Mouse (Mus musculus): ENCODE data around the gene Magoh.
A peak's percentile ranks its signal among the peaks of the same experiment; 100 is the strongest.

Magoh gene

DNA sequence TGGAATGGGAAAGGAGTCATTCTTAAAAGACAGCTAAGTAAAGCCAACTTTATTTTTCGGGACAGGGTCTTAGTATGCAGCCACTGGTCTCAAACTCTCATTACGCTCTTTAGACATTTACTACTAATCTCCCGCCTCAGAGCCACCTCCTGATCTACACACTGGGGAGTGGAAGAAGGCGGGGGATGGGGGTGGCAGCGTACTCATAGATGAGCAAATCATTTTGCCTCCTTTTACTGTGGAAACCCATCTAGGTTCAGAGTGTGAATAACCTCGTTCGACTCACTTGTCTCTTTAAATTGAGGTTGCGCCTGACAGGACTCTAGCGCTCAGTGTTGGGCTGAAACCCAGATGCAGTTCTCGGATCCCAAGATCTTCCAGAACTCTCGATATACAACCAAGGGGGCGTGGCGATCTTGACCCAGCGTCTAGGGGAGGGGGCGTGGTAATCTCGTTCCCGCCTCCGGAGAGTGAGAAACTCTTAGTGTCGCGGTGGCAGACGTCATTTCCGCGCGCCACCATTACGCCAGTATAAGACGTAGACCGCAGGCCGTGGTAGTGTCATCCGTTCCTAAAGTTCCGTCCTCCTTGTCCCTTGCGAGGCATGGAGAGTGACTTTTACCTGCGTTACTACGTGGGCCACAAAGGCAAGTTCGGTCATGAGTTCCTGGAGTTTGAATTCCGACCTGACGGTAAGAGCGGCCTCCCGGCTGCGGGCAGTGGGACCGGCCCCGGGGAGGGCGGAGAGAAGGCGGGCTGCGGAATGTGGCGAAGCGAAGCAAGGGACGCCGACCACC lies at the start of gene Magoh:
Gene Magoh, plus strand, starts transcription at position 502 of the 797 bp plus-strand sequence.
- peak; percentile 94 for DNase-seq (ENCODE audit: low spot score)

DNA sequence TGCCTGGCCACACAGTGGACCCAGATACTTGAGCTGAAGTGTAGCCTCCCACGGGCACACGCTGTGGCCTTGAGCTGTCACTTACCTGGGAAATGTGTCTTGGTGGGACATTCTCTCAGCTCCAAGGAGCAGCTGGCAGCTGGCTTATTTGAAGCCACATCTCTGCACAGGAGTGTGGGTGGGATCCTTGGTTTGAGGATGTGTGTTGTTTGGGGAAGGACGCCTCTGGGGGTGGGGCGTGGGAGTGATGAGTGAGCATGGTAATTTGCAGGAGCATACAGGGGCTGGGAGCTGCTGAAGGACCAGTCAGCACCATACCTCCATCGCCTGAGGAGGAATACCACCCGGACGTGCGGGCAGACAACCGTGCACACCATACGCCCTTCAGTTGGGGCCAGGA lies 49.4 kb upstream of the Magoh start:
- DNase-seq (ENCODE audit: low spot score), result no peak

DNA sequence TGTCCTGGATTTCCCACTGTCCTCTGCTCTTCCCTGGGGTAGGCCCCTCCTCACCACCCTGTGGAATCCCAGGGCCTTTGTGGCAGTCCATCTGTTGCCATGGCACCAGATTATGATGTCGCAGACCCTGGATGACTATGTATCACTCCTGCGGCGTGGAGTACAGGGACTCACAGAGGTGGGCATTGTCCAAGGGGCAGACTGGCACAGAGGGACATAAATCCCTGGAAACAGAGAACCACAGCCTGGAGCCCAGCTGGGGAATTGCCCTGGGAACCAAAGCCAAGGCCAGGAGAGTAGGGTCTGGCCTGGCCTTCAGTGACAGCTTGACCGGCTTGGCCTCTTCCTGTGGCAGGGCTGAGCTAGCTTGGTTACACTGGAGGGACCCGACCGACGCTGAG lies 48.7 kb upstream of the Magoh start:
- no peak for DNase-seq (ENCODE audit: low spot score)

DNA sequence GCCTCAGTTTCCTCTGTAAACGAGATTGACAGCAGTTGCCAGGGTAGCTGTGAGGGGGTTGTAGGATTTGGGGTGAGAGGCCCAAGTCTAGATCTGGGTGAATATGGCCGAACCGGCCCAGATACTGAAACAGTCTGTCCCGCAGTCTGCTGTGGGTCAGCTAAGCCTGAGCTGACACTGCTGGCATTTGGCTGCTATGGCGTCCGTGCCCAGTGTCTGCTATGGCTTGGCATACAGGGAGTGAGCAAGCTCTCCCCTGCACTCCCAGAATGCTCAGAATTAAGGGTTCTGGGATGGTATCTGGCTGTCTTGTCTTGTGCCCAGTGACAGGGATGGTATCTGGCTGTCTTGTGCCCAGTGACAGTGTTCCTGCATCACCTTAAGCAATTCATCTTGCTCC lies 47.9 kb upstream of the Magoh start:
- DNase-seq (ENCODE audit: low spot score), result no peak

DNA sequence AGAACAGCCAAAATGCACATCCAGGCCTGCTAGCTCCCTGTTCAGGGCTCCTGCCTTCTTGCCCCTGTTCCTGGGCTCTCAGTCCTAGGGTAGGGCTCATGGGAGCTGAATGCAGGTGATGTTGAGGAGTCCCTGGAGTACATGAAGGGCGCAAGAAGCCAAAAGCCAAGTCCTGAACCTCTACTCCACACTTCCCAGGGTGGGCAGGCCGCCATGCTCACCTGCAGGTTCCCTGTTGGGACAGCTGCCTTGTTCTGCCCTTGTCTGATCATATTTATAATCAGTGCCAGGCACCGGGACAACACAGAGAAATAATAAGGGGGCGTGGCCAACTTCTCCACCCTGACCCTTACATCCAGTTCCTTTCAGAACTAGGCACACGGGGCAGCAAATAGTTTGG lies 46.0 kb upstream of the Magoh start:
- DNase-seq (ENCODE audit: low spot score), result no peak

DNA sequence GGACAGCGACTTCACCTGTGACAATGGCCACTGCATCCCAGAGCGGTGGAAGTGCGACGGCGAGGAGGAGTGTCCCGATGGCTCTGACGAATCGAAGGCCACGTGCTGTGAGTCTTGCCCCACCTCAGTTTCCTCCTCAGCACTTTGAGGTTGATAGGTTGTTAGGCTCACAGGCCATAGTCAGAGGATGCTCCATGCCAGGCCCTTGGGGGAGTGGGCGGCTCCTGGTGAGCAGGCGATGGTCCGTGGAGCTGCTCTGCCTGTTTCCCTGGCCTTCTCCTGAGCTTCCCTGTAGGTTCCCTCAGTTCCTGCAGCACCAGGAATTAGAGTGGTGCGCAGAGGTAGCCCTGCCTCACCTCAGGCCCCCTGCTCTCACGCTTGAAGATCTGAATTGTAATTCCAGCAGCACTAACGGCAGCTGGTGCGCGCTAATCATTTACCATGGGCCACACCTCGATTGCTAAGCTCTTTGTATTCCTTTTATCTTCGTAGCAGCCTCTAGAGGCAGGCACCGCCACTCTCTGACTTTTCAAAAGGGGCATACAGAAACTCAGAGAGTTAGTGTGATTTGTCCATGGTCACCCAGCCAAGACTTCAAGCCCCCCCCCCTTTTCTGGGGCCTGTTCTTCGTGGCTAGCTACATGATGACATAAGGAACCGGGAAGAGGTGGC lies 44.8 kb upstream of the Magoh start:
- DNase-seq (ENCODE audit: low spot score), result no peak

DNA sequence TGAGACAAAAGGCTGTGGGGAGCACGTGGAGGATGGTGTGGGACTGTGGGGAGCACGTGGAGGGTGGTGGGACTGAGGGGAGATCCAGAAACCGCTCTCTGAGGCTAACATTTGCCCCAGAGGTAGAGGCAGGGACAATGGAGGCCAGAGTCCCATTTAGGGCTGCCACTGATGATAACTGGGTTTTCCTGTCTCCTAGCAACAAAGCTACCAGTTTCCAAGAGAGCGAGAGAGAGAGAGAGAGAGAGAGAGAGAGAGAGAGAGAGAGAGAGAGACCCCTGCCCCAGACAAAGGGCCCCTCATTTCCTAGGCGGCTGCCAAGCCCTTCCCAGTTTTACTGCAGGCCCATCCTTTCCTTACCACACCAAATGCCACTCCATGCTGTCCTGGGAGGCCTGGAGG lies 44.0 kb upstream of the Magoh start:
- no peak for DNase-seq (ENCODE audit: low spot score)

DNA sequence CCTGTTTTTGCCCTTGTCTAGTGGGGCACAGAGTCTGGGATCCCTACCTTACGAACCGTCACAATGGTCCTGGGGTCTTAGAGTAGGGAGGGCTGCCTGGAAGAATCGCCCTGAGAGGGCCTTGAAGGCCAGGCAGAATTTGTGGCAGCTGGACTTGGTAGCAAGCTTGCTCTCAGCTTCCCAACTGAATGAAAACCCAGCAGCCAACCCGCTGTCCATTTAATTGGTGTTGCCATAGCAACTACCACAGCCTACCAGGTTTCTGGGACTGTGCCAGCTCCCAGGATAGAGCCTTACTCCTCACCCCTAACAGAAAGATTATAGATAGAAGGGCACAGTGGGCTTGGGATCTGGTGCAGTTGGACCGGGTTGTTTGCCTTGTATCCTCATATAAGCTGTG lies 42.8 kb upstream of the Magoh start:
- DNase-seq (ENCODE audit: low spot score), result no peak

DNA sequence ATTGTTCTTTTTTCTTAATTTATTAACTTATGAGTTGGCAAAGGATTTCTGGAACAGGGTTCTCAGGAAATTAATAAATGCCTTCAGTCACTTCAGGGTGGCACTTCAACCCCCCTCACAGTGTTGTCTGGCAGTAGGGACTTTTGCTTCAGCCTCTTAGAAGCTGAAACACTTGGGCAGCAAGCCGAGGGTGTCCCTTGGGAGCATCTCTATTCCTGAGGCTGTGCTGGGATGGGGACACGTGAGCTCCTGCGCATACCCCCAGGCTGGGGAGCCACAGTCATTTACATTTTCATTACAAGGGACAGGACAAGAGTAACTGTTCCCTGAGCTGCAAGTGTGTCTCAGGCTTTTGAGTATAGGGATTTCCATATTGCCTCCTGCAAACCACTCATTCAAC lies 41.6 kb upstream of the Magoh start:
- no peak for DNase-seq (ENCODE audit: low spot score)

DNA sequence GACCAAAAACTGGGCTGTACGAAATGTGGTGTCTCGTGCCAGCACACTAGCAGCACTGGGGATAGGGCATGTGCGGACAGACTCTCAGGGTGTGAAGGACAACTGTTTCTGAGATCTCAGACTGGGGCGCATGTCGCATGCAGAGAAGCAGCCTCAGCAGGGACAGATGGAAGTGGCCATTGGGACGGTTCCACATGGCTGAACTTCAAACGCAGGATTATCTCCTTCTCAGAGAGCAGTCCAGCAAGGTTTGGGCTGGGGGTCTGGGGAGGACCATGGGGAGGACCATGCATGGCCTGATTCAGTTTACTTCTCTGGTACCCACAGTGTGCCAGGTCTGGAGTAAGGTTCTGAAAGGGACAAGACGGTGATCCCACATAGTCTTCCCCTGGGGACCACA lies 35.9 kb upstream of the Magoh start:
- no peak for DNase-seq (ENCODE audit: low spot score)

DNA sequence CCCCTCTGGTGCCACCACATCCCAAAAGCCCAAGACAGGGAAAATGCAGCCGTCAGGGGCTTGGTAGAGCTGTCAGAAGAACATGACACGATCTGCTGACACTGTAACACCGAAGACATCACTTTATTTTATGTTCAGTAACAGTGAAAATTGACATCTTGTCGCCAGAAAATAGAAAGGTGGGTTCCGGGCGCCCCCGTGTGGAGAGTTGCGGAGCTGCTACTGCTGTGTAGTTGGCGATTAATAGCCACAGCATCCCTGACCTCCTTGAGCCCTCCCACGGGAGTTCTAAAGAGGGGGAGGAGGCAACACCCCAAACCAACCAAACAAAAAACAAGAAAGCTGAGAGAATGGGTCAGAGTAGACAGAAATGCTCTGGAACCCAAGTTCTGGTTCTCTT lies 34.6 kb upstream of the Magoh start:
- peak; percentile 63 for DNase-seq (ENCODE audit: low spot score)

DNA sequence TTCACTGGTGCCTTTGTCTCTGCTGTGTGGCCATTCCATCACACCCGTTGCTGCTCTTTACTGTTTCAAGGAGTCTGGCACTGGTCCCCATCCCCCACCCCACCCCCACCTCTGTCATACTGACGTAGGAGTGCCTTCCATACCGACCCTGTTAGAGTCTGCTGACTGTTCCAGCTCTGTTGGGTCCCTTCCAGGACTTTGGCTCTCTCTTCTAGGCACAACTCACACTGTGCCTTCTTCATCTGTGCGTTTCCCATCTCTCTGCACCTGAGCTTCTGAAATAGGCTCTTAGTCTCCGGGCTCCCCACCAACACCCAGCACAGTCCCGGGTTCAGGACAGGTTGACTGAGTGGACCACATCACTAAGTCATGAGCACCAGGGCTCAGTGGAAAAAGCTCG lies 32.8 kb upstream of the Magoh start:
- DNase-seq (ENCODE audit: low spot score), result no peak

DNA sequence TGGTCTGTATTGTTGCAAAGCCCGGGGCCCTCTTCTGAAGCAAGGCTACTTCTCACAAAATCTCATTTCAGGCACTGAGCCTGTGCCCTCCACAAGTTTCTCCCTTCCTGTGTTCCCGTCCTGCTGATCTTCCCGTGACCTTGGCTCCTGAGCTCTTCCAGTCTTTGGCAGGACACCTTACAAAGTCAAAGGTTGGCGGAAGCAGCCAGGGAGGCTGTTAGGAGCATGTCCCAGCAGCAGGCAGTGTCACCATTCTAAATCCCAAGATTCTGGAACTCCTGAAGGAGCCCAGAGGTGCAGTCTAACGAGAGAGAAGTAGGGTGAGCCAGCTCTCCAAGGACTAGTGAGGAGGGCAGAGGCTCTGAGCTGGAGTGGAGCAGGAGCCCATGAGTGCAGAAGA lies 31.0 kb upstream of the Magoh start:
- DNase-seq (ENCODE audit: low spot score), result no peak

DNA sequence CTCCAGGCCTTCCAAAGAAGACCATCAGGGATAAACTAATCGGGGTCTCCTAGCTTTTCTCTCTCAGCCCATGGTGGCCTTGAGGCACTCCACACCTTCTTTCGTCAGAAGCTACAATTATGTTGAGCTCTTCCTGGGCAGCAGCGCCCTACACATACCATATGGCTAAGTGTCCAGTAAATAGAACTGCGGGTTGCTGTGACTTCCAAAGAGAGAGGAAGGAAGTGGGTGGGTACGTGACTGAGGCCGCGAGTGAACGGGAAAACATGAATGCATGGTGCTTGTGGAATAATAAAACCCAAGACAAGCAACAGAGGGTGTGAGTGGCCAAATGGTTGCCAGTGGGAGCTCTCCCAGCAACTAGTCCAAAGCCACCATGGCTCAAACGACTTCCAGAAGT lies 29.9 kb upstream of the Magoh start:
- DNase-seq (ENCODE audit: low spot score), result no peak

DNA sequence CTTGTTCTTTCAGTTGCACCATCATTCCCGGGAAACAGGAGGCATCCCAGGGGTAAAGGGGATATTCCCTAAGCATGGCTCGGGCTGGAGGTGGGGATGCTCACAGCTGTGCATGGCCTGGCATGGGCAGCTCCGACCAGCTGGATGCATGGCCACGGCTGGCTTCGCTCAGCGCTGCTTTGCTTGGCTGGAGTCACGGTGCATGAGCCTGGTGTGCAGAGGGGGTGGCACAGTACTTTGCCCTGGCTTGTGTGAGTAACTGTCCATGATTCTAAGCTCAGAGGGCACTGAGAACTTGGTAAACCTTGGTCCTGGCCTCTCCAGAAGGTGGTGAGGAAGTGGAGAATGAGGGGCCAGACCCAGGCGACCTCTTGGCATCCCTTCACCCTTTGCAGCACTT lies 29.5 kb upstream of the Magoh start:
- no peak for DNase-seq (ENCODE audit: low spot score)

DNA sequence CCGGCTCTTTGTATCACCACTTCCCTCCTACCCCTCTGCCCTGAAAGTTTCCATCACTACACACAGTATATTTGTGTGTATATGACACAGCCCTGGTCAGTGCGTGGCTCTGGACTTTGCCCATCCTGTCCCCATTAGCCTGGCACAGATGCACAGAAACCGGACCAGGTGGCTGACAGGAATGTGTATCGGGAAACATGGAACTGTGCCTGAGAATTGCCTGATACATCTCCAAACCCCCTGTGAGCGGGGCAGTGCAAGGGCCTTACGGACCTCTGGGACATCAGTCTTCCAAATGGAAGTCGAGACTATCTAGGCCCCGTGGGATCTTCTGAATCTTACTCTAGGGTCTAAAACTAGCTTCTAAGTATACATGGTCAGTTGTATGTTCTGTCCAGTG lies 26.2 kb upstream of the Magoh start:
- no peak for DNase-seq (ENCODE audit: low spot score)

DNA sequence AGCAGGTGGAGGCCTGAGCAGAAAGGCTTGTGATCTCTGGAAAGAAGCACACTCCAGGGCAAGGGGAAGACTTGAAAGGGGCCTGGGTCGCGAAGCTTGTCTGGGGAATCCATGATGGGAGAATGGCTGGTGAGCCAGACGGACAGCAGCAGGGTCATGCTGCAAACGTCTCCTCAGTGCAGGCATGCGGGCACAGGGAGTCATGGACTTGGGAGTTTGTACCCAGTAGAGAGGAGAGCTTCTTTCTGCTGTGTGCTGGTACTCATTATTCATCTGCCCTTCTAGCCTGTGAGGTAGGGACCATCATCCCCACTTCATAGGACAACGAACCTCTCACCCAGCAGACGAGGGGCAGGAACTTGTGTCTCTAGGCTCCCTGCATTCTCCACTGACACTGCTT lies 25.7 kb upstream of the Magoh start:
- no peak for DNase-seq (ENCODE audit: low spot score)

DNA sequence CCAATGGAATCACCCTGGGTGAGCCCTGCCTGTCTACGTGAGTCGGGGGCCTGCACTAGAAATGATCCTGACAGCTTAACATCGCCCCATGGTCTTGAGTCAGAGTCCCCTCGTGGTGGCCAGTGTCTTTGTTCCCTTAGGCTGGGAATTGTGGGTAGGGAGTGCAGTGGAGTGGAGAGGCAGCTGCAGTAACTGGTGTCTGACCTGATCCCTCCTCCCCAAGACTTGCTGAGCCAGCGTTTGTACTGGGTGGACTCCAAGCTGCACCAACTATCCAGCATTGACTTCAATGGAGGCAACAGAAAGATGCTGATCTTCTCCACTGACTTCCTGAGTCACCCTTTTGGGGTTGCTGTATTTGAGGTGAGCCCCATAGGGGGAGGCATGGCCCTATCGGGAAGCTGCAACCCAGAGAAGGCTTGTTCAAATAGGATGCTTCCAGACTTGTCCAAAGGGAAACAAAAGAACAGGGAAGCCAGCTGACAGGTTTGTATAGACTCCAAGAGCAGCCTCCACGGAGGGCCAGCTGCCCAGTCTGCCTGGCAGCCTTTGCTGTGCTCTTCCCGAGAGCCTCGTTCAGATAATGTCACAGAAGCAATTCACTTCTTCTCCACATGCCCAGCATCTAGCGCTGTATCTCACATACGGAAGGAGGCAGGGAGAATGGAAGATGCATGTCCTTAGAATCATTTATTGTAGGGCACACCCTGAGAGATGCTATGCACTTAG lies 22.4 kb upstream of the Magoh start:
- DNase-seq (ENCODE audit: low spot score), result no peak

DNA sequence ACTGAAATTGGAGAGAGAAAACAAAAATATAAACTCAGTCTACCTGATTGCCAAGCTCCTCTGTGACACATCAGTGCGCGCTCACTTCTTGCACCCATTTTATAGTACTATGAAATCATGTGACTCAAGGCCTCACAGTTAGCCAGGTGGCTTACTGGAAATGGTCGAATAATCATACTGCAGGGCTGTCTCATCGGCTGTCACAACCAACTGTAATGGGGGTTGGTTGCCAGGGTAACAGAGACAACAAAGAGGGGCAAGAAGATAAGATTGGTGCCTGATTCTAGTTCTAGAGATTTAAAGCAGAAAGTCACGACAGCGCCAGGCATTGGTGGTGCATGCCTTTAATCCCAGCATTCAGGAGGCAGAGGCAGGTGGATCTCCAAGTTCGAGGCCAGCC lies 20.6 kb upstream of the Magoh start:
- no peak for DNase-seq (ENCODE audit: low spot score)

DNA sequence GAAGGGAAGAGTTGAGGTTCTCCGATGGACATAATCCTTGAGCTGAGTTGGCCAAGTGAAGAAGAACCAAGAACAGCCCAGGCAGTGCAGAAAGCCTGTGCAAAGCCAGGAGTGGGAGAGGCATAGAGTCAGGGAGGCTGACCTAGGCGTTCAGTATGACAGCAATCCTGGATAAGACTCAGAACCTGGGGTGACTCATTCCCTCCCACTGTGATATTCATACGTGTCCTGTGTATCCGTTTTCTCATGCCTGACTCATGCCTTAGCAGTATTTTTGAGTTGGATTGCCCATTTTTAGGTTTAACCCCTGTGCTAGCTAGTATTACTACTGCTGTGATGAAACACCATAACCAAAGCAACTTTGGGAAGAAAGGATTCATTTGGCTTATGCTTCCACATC lies 14.7 kb upstream of the Magoh start:
- DNase-seq (ENCODE audit: low spot score), result no peak

DNA sequence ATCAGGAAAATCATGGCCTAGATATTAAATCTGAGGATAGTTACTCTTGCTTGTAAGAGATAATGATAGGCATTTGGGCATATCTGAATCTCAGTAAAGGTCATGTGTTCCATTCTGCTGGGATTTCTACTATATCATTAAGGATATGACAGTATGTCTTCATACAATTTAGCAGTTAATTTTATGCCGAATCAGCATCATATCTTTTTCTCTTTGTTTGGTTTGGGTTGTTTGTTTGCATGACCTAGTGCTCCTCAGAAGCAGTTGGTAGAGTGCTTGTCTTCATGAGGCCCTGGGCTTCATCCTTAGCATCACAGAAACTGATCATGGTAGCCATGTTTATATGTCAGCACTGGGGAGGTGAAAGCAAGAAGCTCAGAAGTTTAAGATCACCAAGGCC lies 2.1 kb downstream of the Magoh start:
- no peak for DNase-seq (ENCODE audit: low spot score)

DNA sequence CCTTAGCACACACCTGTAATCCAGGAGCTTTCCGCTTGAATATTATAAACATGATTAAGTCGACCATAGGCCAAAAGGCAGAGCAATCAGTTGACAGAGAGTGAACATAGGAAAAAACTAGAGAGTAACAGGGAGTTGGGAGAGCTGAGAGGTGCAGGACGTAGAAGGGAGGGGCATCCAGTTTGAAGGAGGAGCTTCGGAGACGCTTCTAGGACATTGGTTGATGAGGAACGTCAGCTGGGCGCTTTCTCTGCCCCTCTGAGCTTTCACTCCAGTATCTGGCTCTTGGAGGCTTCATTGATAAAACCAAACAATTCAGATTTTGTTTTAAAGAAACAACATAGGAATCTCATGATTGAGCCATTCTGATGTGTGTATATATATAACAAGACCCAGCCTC lies 6.8 kb downstream of the Magoh start:
- no peak for DNase-seq (ENCODE audit: low spot score)

DNA sequence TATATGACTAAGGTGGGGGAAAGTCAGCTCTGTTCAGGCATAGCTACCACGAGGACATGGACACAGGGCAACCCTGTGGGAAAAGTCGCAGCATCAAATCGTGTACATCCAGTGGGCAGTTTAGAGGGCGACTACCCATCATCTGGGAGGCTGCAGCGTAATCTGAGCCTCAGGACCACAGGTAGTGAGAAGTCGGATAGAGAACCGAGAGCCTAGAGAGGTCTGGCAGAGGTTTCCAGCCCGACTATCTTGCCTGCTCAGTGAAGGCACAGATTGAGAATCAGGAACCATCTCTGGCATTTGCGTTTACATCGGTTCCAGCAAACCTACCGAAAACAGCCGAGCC lies 9.8 kb downstream of the Magoh start:
- DNase-seq (ENCODE audit: low spot score), result no peak
